Mouse (Mus musculus) thymus, postnatal 36 days (tissue): Measurements from ENCODE around the gene Ube2m.
"Not testable (repeated sequence)": the region's sequence is repeated elsewhere in the genome, so short reads cannot be mapped to it uniquely, and the experiment has no call there.

Experiments
- DNase-seq, 2 experiments: peaks; one replicate each; pipeline ENCODE4 v3.0.0; 2022; ENCODE audit warnings: mixed read lengths in 2 of 2

The Ube2m gene

DNA sequence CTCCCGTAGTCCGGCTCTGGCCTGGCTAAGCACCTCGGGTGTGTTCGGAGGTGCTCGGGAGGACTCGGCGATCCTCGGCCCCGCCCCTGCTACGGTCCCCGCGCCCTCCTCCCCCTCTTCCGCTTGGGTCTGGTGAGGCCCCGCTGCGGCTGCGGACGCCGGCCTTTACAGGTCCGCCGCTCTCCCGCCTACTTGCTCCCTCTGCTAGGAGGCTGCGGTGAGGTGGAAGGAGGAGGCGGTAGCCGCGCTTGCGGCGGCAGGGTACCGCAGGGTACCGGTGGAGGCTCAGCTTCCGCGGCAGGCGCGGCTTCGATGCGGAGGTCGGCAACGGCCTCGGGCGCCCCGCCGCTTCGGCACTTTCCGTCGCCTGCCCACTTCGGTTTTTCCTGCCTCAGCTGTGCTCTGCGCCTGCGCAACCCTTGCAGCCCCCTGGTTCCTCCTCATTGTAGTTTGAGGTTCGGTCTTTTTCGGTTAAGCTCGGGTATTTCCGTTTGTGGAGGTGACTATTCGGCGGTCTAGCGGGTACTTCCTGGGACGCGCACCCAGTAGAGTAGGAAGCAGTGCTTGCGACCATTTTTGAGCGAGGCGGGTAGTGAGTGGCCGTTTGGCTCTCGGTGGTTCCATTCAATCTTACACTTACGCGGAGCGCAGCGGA is at the start of gene Ube2m:
Gene Ube2m, minus strand, starts transcription at position 375 of the 655 bp plus-strand sequence.
- peak; percentile 99 for DNase-seq

- no peak for DNase-seq
Observed at GRCm38 (mm10) chr7:13072293-13072692, 34.2 kb upstream of the Ube2m start.

DNA sequence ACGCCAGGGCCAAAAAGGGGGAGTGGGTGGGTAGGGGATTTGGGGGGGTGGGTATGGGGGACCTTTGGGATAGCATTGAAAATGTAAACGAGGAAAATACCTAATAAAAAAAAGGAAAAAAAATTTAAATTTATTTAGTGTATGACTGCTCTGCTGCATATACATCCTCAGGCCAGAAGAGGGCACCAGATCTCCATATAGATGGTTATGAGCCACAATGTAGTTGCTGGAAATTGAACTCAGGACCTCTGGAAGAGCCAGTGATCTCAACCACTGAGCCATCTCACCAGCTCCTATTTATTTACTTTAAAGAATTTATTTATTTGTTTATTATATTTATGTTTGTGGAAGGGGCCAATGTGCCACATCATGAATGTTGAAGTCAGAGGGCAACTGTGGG is 25.3 kb upstream of the Ube2m start:
- DNase-seq = not testable (repeated sequence)

GRCm38 (mm10) chr7:13059536-13059935 is 21.5 kb upstream of the Ube2m start:
- DNase-seq = no peak

GRCm38 (mm10) chr7:13056913-13057700 is 19.0 kb upstream of the Ube2m start:
- no peak for DNase-seq

DNA sequence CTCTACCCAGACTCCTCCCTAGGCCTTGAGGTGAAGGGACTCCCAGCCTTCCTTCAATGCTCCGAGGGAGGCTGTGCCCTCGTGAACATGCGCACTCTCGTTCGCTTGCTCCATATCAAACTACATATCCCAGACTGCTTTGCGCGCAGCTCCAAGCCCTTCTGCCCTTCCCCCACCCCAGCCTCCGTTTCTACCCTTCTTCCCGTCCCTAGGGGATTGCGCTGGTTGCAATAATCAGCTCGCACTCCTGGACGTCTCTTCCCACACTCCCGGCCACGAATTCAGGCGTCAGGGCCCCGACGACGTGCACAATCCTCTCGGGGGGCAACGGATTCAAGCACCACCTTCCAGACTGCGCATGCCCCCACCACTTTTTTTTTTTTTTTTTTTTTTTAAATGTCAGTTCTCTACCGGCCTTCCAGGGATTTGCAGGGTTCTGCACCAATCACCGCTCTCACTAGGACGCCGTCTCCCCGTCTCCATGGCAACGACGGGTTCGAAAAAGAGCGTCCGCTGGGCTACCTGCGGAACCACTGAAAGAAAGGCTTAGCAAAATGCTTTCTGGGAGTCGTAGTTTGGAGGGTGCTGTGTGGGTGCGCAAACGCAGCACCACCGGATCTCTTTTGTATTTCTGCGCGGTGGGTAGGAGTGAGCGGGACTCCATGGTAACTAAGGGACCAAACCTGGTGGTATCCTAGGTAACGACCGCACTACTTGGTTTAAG is 16.4 kb upstream of the Ube2m start, which contains the start of gene Mzf1:
Gene Mzf1, minus strand, starts transcription at position 478 of the 724 bp plus-strand sequence.
- peak; percentile 91 to 94 for DNase-seq

DNA sequence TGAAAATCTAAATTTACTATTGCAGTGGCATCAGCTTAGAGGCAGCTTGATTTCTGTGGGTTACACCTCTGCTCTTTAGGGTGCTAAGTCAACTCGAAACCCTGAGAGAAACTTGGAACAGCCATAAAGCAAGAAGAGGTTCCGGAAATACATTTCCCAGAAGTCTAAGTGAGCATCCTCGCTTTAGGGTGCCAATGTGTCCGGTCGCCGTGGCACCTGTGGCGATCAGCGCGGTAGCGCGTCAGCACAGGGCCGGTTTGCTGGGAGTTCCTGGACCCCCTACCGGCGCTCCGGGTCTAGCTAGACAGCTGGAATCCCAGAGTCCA is 15.8 kb upstream of the Ube2m start:
- DNase-seq = no peak

- DNase-seq = no peak
Observed at GRCm38 (mm10) chr7:13053501-13053900, 15.4 kb upstream of the Ube2m start.

DNA sequence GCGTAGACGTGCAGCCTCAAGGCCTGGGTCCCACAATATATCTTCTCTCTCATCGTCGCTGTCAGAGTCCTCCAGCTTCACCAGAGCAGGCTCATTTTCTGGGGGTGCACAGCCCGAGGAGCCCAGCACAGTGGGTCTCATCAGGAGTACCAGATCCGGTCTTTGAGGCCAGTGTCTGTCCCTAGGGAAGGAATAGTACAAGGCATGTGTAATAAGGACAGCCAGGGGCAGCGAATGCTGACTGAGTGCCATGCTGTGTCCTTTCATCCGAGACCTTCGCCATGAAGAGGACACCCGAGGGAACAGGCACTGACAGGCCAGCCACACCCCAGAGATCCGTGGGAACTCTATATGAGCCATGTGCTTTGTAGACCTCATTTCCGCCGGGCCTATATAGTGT is 14.9 kb upstream of the Ube2m start:
- DNase-seq = no peak

- peak; percentile 39 to 59 for DNase-seq
Observed at GRCm38 (mm10) chr7:13046084-13046483, 8.0 kb upstream of the Ube2m start.

DNA sequence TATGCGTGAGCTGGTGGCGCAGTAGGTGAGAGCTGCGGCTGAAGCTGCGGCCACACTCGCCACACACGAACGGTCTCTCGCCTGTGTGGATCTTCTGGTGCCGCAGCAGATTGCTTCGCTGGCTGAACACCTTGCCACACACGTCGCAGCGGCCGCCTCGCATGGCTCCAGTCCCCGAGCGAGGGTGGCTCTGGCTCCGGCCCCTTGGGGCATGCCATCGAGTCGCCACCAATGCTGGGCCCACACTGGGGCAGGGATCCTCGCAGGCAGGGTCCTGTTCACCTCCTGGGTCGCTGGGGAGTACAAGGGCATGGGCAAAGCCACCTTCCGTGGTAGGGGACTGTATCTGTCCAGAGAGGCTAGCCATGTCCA is 6.2 kb upstream of the Ube2m start:
- DNase-seq = no peak

DNA sequence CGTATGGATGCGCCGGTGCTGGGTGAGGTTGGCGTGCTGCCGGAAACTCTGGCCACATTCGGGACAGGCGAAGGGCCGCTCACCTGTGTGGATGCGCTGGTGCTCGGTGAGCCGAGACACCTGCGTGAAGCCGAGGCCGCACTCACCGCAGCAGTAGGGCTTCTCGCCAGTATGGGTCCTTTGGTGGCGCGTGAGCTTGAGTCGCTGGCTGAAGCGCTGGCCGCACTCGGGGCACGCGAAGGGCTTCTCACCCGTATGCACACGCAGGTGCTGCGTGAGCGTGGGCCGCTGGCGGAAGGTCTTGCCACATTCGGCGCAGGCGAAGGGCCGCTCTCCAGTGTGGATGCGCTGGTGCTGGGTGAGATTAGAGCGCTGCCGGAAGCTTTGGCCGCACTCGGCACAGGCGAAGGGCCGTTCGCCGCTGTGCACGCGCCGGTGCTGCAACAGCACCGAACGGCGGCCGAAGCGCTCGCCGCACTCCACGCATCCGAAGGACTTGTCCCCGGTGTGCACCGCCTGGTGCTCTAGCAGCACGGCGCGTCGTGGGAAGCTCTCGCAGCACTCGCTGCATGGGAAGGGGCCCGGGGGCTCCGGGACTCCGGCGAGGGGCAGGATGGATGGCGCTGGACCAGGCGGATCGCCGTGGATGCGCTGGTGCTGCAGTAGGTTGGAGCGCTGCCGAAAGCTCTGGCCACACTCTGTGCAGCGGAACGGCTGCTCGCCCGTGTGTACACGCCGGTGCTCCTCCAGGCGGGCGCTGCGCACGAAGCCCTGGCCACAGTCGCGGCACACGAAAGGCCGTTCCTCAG is 5.6 kb upstream of the Ube2m start:
- no peak for DNase-seq

- no peak for DNase-seq
Observed at GRCm38 (mm10) chr7:13043120-13043444, 5.0 kb upstream of the Ube2m start.

- DNase-seq = no peak
Observed at GRCm38 (mm10) chr7:13042511-13042910, 4.4 kb upstream of the Ube2m start.

GRCm38 (mm10) chr7:13041256-13041655 is 3.2 kb upstream of the Ube2m start:
- no peak for DNase-seq

DNA sequence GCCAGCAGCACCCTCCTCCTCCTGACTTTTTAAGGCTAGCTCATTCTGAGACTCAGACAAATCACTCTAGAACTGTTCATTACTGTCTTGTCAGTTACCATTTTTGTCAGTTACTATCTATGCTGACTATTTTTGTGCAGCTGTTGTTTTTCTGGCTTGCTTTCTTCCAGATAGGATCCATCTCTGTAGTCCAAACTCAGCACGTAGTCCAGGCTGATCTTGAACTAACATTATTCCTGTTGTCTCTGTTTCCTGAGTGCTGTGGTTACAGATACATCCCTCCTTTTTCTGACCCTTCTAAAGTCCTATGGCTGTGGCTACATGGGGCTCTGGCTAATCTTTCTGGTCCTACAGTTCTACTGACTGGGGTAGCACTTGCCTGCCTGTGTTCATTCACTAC is 1.1 kb upstream of the Ube2m start:
- no peak for DNase-seq

- DNase-seq = peak in 1 of 2 experiments; percentile 15
Observed at GRCm38 (mm10) chr7:13038621-13039169, 620 bp upstream of the Ube2m start.

DNA sequence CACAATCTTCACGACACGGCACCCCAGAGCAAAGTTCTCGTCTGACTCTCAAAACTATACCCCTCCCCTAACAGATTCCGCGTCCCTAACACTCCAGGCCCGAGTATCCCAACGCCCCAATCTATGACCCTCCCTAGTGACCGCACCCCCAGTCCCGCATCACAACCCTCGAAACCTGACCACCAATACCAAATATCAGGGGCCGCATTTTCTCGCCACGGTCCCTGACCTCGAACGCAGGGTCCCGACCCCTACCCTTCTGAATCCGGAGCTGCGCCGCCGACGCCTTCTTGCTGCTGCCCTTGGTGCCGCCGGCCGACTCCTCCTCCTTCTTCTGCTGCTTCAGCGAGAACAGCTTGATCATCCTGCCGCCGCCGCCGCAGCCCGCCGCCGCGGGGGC is 709 bp downstream of the Ube2m start:
- no peak for DNase-seq

- no peak for DNase-seq
Observed at GRCm38 (mm10) chr7:13036806-13037205, 1.3 kb downstream of the Ube2m start.

DNA sequence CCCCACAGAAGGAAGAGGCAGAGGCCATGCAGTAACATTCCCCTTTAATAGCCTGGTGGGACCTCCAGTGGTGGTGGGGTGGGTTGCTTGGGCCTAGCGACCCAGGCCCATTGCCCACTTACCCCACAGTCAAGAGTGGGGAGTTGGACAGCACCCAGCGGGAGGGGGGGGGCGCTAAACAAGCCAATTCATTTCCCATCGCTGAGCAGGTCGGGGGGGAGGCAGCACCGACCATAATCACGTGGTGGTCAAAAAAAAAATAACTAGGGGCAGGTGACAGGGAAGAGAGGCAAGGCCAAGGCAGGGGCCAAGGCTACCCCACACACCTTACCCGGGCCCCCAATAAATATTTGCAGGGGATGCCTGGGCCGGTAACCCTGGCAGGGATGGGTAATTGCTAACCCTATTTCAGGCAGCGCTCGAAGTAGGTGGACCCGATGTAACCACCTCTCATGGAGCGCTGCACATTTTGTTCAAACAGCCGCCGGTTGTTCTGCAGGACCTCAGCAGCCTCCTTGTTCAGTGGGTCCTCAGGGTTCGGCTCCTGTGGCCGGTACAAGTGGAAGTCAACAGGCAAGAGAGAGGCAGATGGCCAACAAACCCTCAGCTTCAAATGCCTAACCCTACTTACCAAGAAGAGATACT is 2.7 kb downstream of the Ube2m start:
- DNase-seq = peak in 1 of 2 experiments; percentile 60

- peak; percentile 97 to 98 for DNase-seq
Observed at GRCm38 (mm10) chr7:13034148-13034977, 3.7 kb downstream of the Ube2m start, which contains the start of gene Chmp2a. Gene Chmp2a (minus strand): TSS chr7:13034807.
